Mouse (Mus musculus): ENCODE results near the gene Ptprr.

Ptprr gene

DNA sequence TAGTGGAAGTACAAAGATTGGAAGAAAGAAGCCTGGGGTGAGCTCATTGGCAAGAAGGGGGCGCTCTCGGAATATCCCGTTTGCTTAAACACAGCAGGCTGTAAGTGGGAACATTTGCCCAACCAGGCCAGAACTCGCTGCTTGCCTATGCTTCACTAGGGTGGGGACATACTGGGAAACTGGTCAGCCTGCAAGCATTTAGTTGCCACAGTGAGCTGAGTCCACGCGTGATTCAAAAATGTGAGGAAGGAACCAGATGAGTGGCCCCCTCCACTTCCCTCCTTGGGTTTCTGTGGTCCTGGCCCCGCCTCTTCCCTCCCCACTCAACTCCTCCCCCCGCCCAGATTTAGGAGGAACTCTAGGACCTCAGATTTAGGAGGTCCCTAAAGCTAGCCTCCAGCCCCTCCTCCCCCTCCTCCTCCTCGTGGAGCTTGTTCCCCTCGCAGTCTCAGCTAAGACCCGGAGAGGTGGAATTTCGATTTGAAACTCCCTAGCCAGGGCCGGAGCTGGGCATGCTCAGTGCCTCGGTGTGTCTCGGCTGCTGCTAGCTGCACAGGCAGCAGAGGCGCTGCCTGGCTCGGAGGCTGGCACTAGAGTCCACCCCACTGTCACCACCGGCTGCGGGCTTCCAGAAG lies at the start of gene Ptprr:
Ptprr (plus strand) TSS at position 369 of the 635 bp plus-strand sequence.
- peak in 1 of 2 experiments; percentile 3 for DNase-seq (ENCODE audit: low spot score in 2 of 2)

GRCm38 (mm10) chr10:115976345-115976744 lies 41.7 kb upstream of the Ptprr start:
- DNase-seq (ENCODE audit: low spot score in 2 of 2), result no peak

DNA sequence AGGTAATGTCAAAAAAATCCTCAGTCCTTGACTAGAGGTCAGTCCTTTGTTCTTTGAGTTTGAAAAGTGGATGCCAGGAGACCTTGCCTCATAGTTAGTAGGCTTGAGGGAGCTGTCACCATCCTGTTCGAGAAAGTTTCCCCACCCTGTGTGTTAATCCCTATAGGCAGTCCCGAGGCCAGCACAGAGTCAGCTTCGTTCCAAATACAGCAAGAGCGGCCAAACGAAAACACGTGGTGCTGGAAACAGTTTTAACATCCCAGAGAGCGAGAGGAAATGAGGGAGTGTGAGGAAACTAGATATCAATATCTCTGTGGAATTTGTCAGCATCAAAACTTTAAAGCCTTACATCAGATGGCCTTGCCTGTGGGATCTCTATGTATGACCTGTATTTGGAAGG lies 39.0 kb upstream of the Ptprr start:
- no peak for DNase-seq (ENCODE audit: low spot score in 2 of 2)

GRCm38 (mm10) chr10:115980018-115980417 lies 38.0 kb upstream of the Ptprr start:
- DNase-seq (ENCODE audit: low spot score in 2 of 2), result no peak

DNA sequence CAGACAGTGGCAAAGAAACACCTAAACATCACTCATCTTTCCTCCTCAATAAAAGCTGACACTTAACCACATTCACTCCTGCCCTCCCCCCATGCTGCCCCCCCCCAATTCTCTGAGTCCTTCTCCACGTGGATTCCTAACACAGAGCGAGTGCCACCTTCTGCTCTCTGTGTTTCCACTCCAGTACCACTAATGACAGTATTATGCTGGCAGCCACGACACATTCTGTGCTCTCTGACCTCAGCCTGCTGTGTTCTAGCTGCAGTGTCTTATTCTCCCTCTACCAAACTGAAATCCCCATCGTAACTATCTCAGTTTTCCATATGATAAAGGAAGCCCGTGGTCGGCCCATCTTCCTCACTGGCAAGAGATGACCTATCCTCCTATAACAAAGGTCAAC lies 33.7 kb upstream of the Ptprr start:
- no peak for DNase-seq (ENCODE audit: low spot score in 2 of 2)

- DNase-seq (ENCODE audit: low spot score in 2 of 2), result no peak
Observed at GRCm38 (mm10) chr10:116001838-116002237, 16.2 kb upstream of the Ptprr start.

DNA sequence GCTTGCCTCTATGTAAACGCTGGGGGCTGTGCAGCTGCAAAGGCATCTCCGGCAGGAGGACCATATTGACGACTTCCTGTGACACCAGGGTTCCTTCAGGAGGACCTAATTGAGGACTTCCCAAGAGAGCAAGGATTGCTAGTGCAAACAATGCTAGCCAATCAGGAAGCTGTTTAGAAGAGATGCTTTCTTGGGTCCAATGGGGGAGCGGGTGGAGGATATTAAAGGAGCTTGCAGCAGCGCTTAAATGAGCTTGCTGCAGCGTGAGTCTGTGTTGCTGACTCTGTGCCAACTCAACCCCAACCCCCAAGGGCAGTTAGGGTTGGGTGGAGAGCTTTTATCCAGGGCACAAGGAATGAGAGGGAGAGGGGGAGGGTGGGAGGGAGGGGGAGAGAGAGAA lies 11.3 kb upstream of the Ptprr start:
- DNase-seq (ENCODE audit: low spot score in 2 of 2), result no peak

DNA sequence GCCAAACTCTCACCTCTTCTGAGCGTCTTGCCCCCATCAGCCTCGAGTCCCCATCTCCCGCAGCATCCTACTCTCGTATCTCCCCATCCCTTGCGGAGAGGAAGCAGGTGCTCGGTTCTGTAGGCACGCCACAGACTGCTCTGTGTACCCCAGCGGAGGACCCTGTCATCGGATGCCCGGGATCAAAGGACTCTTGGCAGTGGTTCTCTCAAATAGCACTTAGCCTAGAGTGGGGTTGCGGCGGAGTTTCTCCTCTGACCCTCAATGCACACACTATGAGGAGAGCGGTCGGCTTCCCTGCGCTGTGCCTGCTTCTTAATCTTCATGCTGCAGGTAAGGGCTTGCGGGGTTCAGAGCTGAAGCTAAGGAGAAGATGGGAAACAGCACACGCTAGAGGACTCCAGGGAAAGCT lies 473 bp downstream of the Ptprr start:
- no peak for DNase-seq (ENCODE audit: low spot score in 2 of 2)

GRCm38 (mm10) chr10:116019086-116019860 lies 1.3 kb downstream of the Ptprr start:
- DNase-seq (ENCODE audit: low spot score in 2 of 2), result no peak

- no peak for DNase-seq (ENCODE audit: low spot score in 2 of 2)
Observed at GRCm38 (mm10) chr10:116021081-116021480, 3.1 kb downstream of the Ptprr start.

DNA sequence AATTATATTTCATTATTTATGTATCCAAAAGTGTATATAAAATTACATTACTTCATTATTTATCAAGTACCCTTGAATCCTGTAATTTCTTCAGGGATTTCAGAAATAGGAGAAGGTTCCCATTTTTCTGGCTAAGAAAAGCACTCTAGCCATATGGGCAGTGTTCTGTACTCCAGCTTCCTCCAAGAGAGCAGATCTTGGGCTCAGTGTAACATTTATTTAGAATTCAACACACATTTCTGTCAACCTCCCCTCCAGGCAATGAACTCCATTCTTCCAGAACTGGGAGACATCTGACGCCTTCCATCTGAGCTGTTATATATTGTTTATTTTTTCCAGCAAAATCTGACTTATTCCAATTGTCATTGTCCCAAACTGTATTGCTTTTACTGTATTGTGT lies 20.1 kb downstream of the Ptprr start:
- no peak for DNase-seq (ENCODE audit: low spot score in 2 of 2)

GRCm38 (mm10) chr10:116075954-116076353 lies 57.9 kb downstream of the Ptprr start:
- DNase-seq (ENCODE audit: low spot score in 2 of 2), result no peak

GRCm38 (mm10) chr10:116078636-116079035 lies 60.6 kb downstream of the Ptprr start:
- no peak for DNase-seq (ENCODE audit: low spot score in 2 of 2)

DNA sequence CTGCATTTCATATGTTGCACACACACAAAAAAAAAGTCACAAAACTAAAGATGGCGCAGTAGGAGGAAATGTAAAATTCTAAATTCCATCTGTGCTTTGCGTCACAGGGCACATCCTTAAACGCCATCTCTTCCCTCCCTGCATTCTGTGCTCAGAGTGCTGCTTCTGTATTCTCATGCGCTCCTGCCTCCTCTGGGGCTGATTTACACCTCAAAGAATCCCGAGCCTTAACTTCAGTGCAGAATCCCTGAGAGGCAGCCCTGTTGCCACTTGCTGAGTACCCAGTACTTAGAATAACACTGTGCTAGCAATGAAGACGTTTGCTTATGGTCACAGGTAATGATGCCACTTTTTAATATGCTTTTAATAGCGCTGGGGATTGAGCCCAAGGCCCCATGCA lies 61.4 kb downstream of the Ptprr start:
- DNase-seq (ENCODE audit: low spot score in 2 of 2), result no peak

DNA sequence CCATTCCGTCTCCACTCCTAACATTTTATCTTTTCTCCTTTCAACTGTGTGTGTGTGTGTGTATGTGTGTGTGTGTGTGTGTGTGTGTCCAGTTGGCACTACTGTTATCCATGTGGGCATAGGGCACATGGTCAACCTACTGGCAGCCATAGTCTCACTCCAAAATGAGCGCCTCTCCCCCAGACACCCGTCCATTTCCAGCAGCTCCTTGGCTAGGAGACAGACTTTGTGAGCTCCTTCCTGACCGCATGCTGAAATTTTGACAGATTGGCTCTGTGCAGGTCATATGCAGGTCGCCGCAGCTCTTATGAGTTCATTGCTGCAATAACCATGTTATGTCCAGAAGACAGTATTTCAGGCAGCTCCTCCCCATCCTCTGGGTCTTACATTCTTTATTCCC lies 62.8 kb downstream of the Ptprr start:
- no peak for DNase-seq (ENCODE audit: low spot score in 2 of 2)

GRCm38 (mm10) chr10:116083965-116084364 lies 66.0 kb downstream of the Ptprr start:
- no peak for DNase-seq (ENCODE audit: low spot score in 2 of 2)

DNA sequence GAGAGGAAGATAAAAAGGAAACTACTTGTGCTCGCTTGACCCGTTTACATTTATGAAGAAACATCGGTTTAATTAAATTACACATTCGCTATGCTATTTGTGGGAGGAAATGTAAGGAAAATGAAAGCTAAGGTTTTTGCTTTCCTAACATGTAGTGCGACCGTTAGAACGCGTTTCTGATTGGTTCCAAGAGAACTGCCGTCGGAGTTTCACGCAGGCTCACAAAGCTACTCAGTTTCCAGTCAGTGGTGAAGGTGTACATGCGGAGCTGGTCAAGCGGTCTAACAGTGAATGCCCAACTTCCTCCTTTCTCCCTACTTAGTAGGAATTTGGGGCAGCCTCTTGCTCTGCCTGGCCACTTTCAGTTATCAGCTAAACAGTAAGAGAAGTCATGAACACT lies 78.5 kb downstream of the Ptprr start:
- no peak for DNase-seq (ENCODE audit: low spot score in 2 of 2)

DNA sequence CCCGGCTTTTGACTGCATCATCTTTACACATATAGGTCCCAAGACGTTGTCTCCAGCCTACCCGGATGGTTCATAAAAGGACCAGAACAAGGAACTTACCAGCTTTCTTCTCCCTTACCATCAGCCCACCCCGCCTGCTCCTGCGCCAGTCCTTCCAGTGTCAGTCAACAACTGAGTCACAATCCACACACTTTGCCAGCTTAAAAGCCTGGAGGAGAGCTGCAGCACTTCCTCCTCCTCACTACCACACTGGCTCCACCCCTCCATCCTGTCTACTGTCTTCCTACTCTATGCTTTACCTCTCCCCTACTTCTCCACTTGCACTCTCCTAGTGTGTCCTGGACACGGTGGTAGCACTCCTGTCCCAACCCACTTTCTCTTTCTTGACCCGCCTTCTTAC lies 80.5 kb downstream of the Ptprr start:
- DNase-seq (ENCODE audit: low spot score in 2 of 2), result no peak

DNA sequence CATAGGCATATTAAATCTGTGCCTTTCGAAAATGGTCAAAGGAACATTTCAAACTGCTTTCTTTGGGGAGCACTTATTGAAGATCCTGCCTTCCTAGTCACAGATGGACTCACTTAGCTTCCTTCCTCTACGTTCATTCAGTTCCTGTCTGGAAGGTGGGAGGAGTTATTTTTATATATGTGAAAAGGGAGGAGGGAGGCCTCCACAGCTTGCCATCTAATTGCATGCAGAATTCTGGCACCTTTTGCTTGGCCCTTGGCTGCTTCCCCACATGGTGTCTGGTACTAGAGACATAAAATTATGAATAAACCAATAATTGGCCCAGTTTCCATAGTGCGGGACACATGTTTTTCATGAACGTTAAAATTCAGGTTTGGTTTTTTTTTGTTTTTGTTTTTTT lies 90.2 kb downstream of the Ptprr start:
- DNase-seq (ENCODE audit: low spot score in 2 of 2), result no peak

GRCm38 (mm10) chr10:116108730-116109129 lies 90.7 kb downstream of the Ptprr start:
- DNase-seq (ENCODE audit: low spot score in 2 of 2), result no peak

GRCm38 (mm10) chr10:116112868-116113267 lies 94.9 kb downstream of the Ptprr start:
- DNase-seq (ENCODE audit: low spot score in 2 of 2), result no peak

GRCm38 (mm10) chr10:116113867-116114474 lies 96.0 kb downstream of the Ptprr start, which contains the start of gene 4933416C03Rik:
Gene 4933416C03Rik (minus strand): TSS chr10:116113917.
- no peak for DNase-seq (ENCODE audit: low spot score in 2 of 2)
